Mouse (Mus musculus) cerebellum, adult 2 months (tissue): ENCODE data around the gene Hist1h2bb.

Experiments
- CTCF ChIP-seq: fragments of 200-500 bp; IDR thresholded peaks from 2 replicates; pipeline ENCODE4 v1.5.1; 2011; ENCODE audit warnings: low read depth, mild to moderate bottlenecking, control low read depth, low read length, moderate library complexity, borderline replicate concordance; ENCODE audit not compliant: insufficient read depth
- POLR2A ChIP-seq: fragments of 200-500 bp; IDR thresholded peaks from 2 replicates; pipeline ENCODE4 v1.6.1; 2011; ENCODE audit warnings: low read length, control low read depth, borderline replicate concordance; ENCODE audit not compliant: insufficient read depth

DNA sequence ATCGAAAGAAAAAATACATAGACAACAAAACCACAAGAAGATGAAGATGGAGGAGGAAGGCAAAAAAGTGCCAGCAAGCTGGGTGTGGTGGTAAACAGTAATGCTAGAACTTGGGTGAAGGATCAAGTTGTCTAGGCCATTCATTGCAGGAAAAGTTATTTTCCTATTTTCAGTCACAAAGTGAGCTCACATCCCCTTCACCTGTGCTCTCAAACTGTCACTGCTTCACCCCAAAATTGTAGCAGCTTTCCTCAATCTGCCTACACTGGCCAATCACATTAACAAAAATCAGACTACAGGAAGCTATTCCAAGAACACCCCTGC lies 13.3 kb downstream of the Hist1h2bb start:
- TF ChIP-seq POLR2A (no peak), CTCF (no peak)
